Mouse (Mus musculus) neural tube, embryonic 10.5 days (tissue): ENCODE results near the gene Wdr72.

ENCODE experiments used
- DNase-seq: peaks from one replicate; pipeline ENCODE4 v3.0.0-alpha.2; 2017; ENCODE audit warnings: low spot score; ENCODE audit errors: extremely low spot score

Gene Wdr72

GRCm38 (mm10) chr9:74228272-74228671, 118.1 kb downstream of the Wdr72 start:
- DNase-seq: no peak

GRCm38 (mm10) chr9:74241292-74241691, 131.1 kb downstream of the Wdr72 start:
- DNase-seq: no peak

- DNase-seq: no peak
Observed at GRCm38 (mm10) chr9:74248084-74248483, 137.9 kb downstream of the Wdr72 start.

- DNase-seq: no peak
Observed at GRCm38 (mm10) chr9:74249486-74249885, 139.3 kb downstream of the Wdr72 start.

- no peak for DNase-seq
Observed at GRCm38 (mm10) chr9:74250522-74250921, 140.4 kb downstream of the Wdr72 start.

GRCm38 (mm10) chr9:74258389-74258788, 148.2 kb downstream of the Wdr72 start:
- no peak for DNase-seq

GRCm38 (mm10) chr9:74277752-74278385, 167.7 kb downstream of the Wdr72 start:
- peak; percentile 47 for DNase-seq

- DNase-seq: no peak
Observed at GRCm38 (mm10) chr9:74282072-74282471, 171.9 kb downstream of the Wdr72 start.

GRCm38 (mm10) chr9:74286210-74286609, 176.1 kb downstream of the Wdr72 start:
- DNase-seq: no peak

- DNase-seq: no peak
Observed at GRCm38 (mm10) chr9:74294479-74294878, 184.3 kb downstream of the Wdr72 start.

GRCm38 (mm10) chr9:74318771-74319170, 208.6 kb downstream of the Wdr72 start:
- DNase-seq: no peak

- no peak for DNase-seq
Observed at GRCm38 (mm10) chr9:74324089-74324924, 214.2 kb downstream of the Wdr72 start.

GRCm38 (mm10) chr9:74324925-74325295, 214.8 kb downstream of the Wdr72 start:
- no peak for DNase-seq

- no peak for DNase-seq
Observed at GRCm38 (mm10) chr9:74325981-74326380, 215.8 kb downstream of the Wdr72 start.

GRCm38 (mm10) chr9:74328821-74329220, 218.7 kb downstream of the Wdr72 start:
- DNase-seq: no peak

- DNase-seq: no peak
Observed at GRCm38 (mm10) chr9:74330706-74331495, 220.7 kb downstream of the Wdr72 start.

- DNase-seq: no peak
Observed at GRCm38 (mm10) chr9:74332321-74332720, 222.2 kb downstream of the Wdr72 start.
